Mouse (Mus musculus) kidney, postnatal 4 days (tissue): ENCODE data around the gene Zfp947.
"Not testable (repeated sequence)": the region's sequence is repeated elsewhere in the genome, so short reads cannot be mapped to it uniquely, and the experiment has no call there.

Experiments used
- DNase-seq, 2 experiments: peaks; one replicate each; pipeline ENCODE4 v3.0.0; 2021; ENCODE audit warnings: mixed read lengths in 2 of 2

Gene Zfp947

GRCm38 (mm10) chr17:22165722-22166294 lies at the start of gene Zfp947:
TSS of gene Zfp947 (minus strand) at chr17:22166190.
- DNase-seq, result peak; percentile 64 to 72

- DNase-seq, result peak in 1 of 2 experiments; percentile 3
Measured at GRCm38 (mm10) chr17:22165304-22165703, 686 bp downstream of the Zfp947 start.

DNA sequence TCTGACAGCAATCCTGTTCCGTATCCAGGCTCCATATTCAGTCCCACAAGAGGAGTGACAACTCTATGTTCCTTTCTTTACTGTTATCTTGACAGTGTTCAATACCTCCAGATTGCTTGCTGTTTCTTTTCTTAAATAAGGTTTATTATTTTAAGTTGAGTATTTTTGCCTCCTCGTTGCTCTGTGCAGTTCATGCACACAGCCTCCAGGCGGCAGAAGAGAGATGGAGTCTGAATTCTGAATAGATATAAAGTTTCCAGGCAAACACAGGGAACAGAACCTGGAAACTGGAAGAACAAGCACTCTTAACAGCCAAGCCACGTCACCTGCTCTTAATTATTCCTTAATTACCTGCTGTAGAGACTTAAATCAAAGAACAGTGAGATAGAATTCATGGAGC lies 12.0 kb downstream of the Zfp947 start:
- not testable (repeated sequence) for DNase-seq

DNA sequence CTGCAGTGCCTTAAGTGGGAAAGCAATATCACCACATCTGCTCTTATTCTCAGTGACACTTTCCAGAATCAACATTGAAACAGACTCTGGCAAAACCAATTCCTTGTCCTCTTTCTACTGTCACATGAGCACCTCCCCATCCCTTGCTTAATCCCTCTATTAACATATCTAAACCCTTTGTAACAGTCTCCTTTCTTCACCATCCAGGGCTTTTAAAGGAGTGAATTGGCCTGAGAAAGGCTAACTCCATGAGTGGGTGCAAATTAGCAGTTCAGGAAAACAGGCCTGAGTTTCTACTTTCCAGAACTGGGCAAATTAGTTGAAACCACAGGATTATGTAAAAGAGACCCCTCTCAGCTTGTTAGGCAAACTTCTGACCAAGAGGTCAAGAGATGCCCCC lies 47.2 kb downstream of the Zfp947 start:
- DNase-seq, result no peak
